Mouse (Mus musculus) gastrocnemius, postnatal 14 days (tissue): ENCODE results near the gene Cenpp. TPM values are rescaled to one million over a fixed set of nuclear protein-coding genes. Genes with fewer than 3 reads are reported as not detected.

ENCODE experiments used
- DNase-seq: peaks from one replicate; pipeline ENCODE4 v3.0.0; 2021; ENCODE audit warnings: mixed read lengths
- intact Hi-C: fragments of 180-260 bp; cut with DNase I; formaldehyde crosslinking; loops from one replicate; pipeline ENCODE4 v1.15.1; 2025; ENCODE audit warnings: low total_unique reads
- total RNA-seq, 2 experiments: library from RNA; stranded (reverse); gene quantifications; 2 replicates each; pipeline ENCODE4 v1.2.3; 2021

Gene Cenpp
- total RNA-seq, 2 experiments from 2014 or later, result 1.6 to 2.1 TPM

- peak; percentile 9 for DNase-seq
- intact Hi-C loops, result no loop called here
Measured at GRCm38 (mm10) chr13:49421606-49421917, 231.0 kb downstream of the Cenpp start.

GRCm38 (mm10) chr13:49420754-49421605 lies 231.6 kb downstream of the Cenpp start, which contains the start of gene Ippk:
TSS of gene Ippk (plus strand) at chr13:49421249.
- peak; percentile 98 for DNase-seq
- intact Hi-C loops, result no loop called here

Other genes starting within 250 kb of the Cenpp start
- gene Ippk, start 231.5 kb downstream of the Cenpp start, total RNA-seq, result 1 to 10 TPM; 5.1 to 6.6 TPM
- gene Tes3-ps, start 159.5 kb downstream of the Cenpp start, total RNA-seq, result 1 to 10 TPM; 1.7 to 2.1 TPM
- 10 to 100 TPM; 17.1 to 20.1 TPM for gene Ecm2, start 148.0 kb downstream of the Cenpp start, total RNA-seq
- 10 to 100 TPM; 58.3 to 60.2 TPM for gene Aspn, start 108.3 kb downstream of the Cenpp start, total RNA-seq
- gene Omd, start 70.3 kb downstream of the Cenpp start, total RNA-seq, result 1 to 10 TPM; 2.4 to 3.8 TPM
- gene Ogn, start 44.7 kb downstream of the Cenpp start, total RNA-seq, result 10 to 100 TPM; 57.4 to 70.5 TPM
- 1 to 10 TPM; 6.7 to 8.4 TPM for gene Nol8, start 293 bp upstream of the Cenpp start, total RNA-seq
- 10 to 100 TPM; 72.5 to 78.5 TPM for gene Iars, start 29.3 kb upstream of the Cenpp start, total RNA-seq
- gene Gm30302, start 146.2 kb upstream of the Cenpp start, total RNA-seq, result not detected